Mouse (Mus musculus) liver, postnatal 0 days (tissue): ENCODE results near the gene Atl1. TPM values are rescaled to one million over a fixed set of nuclear protein-coding genes. Genes with fewer than 3 reads are reported as not detected.
A peak's percentile ranks its signal among the peaks of the same experiment; 100 is the strongest.

Experiments used
- ATAC-seq: fragments of 200-750 bp; cut with Nextera tagmentation; 2 replicates; pipeline ENCODE4 v1.8.0; 2017; ENCODE audit warnings: mild to moderate bottlenecking, moderate library complexity
- DNase-seq: peaks from one replicate; pipeline ENCODE4 v3.0.0-alpha.2; 2016
- H3K27ac ChIP-seq: fragments of 300-500 bp; sonication (generic); 2 replicates; pipeline ENCODE4 v1.5.1; 2014; ENCODE audit warnings: antibody characterized with exemption, moderate library complexity, mild to moderate bottlenecking, low read depth
- H3K27me3 ChIP-seq: fragments of 300-500 bp; sonication (generic); 2 replicates; pipeline ENCODE4 v1.6.1; 2014; ENCODE audit warnings: low read length, control low read depth, mixed read lengths; ENCODE audit not compliant: insufficient read depth
- H3K36me3 ChIP-seq: fragments of 300-500 bp; sonication (generic); replicated peaks from 2 replicates; pipeline ENCODE4 v1.6.1; 2014; ENCODE audit warnings: mild to moderate bottlenecking, control low read depth, low read length, moderate library complexity, mixed read lengths; ENCODE audit not compliant: insufficient read depth
- H3K4me1 ChIP-seq: fragments of 300-500 bp; sonication (generic); 2 replicates; pipeline ENCODE4 v1.6.1; 2014; ENCODE audit warnings: antibody characterized with exemption, mild to moderate bottlenecking, control low read depth; ENCODE audit not compliant: insufficient read depth
- H3K4me2 ChIP-seq: fragments of 300-500 bp; sonication (generic); 2 replicates; pipeline ENCODE4 v1.6.1; 2014; ENCODE audit warnings: low read depth, mild to moderate bottlenecking, low read length, moderate library complexity, mixed read lengths
- H3K4me3 ChIP-seq: fragments of 300-500 bp; sonication (generic); 2 replicates; pipeline ENCODE4 v1.5.1; 2014; ENCODE audit warnings: low read depth, low read length
- H3K9ac ChIP-seq: fragments of 300-500 bp; sonication (generic); replicated peaks from 2 replicates; pipeline ENCODE4 v1.6.1; 2014; ENCODE audit warnings: mild to moderate bottlenecking, moderate library complexity
- H3K9me3 ChIP-seq: fragments of 300-500 bp; sonication (generic); 2 replicates; pipeline ENCODE4 v1.6.1; 2016; ENCODE audit warnings: mild to moderate bottlenecking, control low read depth, low read length, mixed read lengths
- CTCF ChIP-seq: sonication (generic); IDR thresholded peaks from 2 replicates; pipeline ENCODE4 v1.5.1; 2016; ENCODE audit warnings: antibody characterized with exemption, low read depth
- EP300 ChIP-seq: IDR thresholded peaks from 2 replicates; pipeline ENCODE4 v1.6.1; 2016; ENCODE audit warnings: antibody characterized with exemption, low read depth, mild to moderate bottlenecking
- WGBS: fragments of 180-500 bp; shearing (Covaris S2); extraction: QIAGEN DNeasy Blood & Tissue Kit; methylation state at CpG from one replicate; pipeline ENCODE4 v1.1.7; 2014; ENCODE audit not compliant: insufficient replicate concordance; 5-methylcytosine and 5-hydroxymethylcytosine counted together
- polyA plus RNA-seq: library from polyadenylated mRNA; unstranded; fragments of >200 nt; fragmentation: Nextera tagmentation; extraction: Ambion mirVana; gene quantifications from 2 replicates; pipeline ENCODE4 v1.2.1, GENCODE M21; 2015

Atl1 gene
- polyA plus RNA-seq, 1 experiment from 2014 or later = 1.0 TPM

- peak overlapping the region; percentile 52 for H3K27ac ChIP-seq
- H3K4me2 ChIP-seq = peak overlapping the region; percentile 30; the same call in 1 of the 2 replicates
- no peak overlapping the region for H3K4me3 ChIP-seq
- TF ChIP-seq CTCF (no peak), EP300 (peak; percentile 11; the same call in 1 of the 2 replicates)
- WGBS = 54% methylated on average over 4 of the region's 4 CpGs
- peaks cover 27% of the 10 kb centered on the region for H3K4me1 ChIP-seq
- DNase-seq (no peak), ATAC-seq (peak; percentile 73)
- H3K27me3 ChIP-seq = no peaks in the 10 kb centered on the region
- no peaks in the 10 kb centered on the region for H3K9me3 ChIP-seq
- H3K36me3 ChIP-seq = peaks cover 19% of the 10 kb centered on the region
- no peak overlapping the region for H3K9ac ChIP-seq
These were observed 33.6 kb upstream of the Atl1 start for GRCm38 (mm10) chr12:69858847-69859246.

DNA sequence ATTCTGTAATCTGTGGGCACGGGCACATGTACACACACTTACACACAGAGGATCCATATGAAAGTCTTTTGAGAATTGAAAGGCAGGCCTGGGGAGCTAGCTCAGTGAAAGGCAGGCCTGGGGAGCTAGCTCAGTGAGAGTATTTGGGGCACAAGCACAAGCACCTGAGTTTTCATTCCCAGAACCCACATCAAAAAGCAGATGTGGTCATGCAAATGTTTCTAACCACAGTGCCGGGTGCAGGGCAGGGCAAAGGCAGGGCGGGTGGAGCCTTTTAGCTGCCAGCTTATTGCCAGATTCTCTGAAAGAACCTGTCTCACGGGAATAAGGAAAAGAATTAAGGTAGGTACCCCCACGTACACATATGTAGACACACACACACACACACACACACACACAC is 28.9 kb upstream of the Atl1 start:
- Histone ChIP-seq H3K9me3 (no peaks in the 10 kb centered on the region), H3K36me3 (peaks cover 2% of the 10 kb centered on the region; the same call in 1 of the 2 replicates), H3K9ac (no peak overlapping the region; the same call in 1 of the 2 replicates), H3K4me2 (no peak overlapping the region), H3K27ac (peak overlapping the region; percentile 92), H3K27me3 (no peaks in the 10 kb centered on the region), H3K4me1 (peaks cover 22% of the 10 kb centered on the region), H3K4me3 (no peak overlapping the region)
- 35% methylated on average over 5 of the region's 5 CpGs for WGBS
- DNase-seq (peak; percentile 48), ATAC-seq (peak; percentile 35)
- TF ChIP-seq EP300 (no peak), CTCF (no peak)

DNA sequence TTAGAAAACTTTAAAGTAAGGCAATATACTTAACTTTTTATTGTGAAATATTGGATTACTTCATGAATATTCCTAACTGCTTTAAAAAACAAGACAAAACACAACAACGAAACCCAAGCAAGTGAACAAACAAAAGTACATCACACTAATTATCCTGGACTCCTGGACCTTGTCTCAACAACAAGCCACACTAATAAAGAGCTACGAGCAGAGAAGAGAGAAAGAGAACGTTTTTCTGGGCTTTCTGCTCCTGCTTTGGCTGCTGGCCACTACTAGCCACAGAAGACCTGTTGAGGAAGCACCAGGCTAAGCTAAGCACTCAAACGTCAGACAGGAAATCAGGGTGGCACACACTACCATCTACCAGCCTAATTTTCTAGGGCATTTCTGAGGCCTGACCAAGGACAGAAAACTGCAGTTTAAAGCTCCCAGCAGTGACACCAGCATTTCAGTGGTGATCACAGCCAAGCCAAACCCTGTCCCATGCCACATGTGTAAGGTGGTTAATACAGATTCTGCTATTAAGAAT is 28.2 kb upstream of the Atl1 start:
- H3K9me3 ChIP-seq = no peaks in the 10 kb centered on the region
- peak overlapping the region; percentile 30; the same call in 1 of the 2 replicates for H3K9ac ChIP-seq
- H3K4me3 ChIP-seq = no peak overlapping the region
- WGBS = 29% methylated on average over 4 of the region's 4 CpGs
- H3K27me3 ChIP-seq = no peaks in the 10 kb centered on the region
- peaks cover 2% of the 10 kb centered on the region; the same call in 1 of the 2 replicates for H3K36me3 ChIP-seq
- ATAC-seq (peak; percentile 69), DNase-seq (no peak)
- H3K27ac ChIP-seq = peak overlapping the region; percentile 92
- TF ChIP-seq EP300 (no peak), CTCF (no peak)
- H3K4me1 ChIP-seq = peaks cover 16% of the 10 kb centered on the region
- peak overlapping the region; percentile 32; the same call in 1 of the 2 replicates for H3K4me2 ChIP-seq

- no peak overlapping the region for H3K4me2 ChIP-seq
- H3K27ac ChIP-seq = no peak overlapping the region
- no peak for ATAC-seq
- no peak overlapping the region for H3K4me3 ChIP-seq
- H3K9ac ChIP-seq = no peak overlapping the region
- H3K9me3 ChIP-seq = no peaks in the 10 kb centered on the region
- WGBS = 48% methylated on average over 5 of the region's 5 CpGs
- H3K4me1 ChIP-seq = peaks cover 16% of the 10 kb centered on the region
- no peaks in the 10 kb centered on the region for H3K27me3 ChIP-seq
- DNase-seq = no peak
- no peak for TF ChIP-seq CTCF
- no peak for TF ChIP-seq EP300
- peaks cover 17% of the 10 kb centered on the region for H3K36me3 ChIP-seq
These were observed 25.1 kb upstream of the Atl1 start for GRCm38 (mm10) chr12:69867338-69867737.

- Histone ChIP-seq H3K27ac (0 out of 2 replicates have a peak overlapping the region, but pooled peaks have one; percentile 30), H3K36me3 (peaks cover 17% of the 10 kb centered on the region; the same call in 1 of the 2 replicates), H3K4me1 (peaks cover 3% of the 10 kb centered on the region), H3K9ac (no peak overlapping the region), H3K9me3 (no peaks in the 10 kb centered on the region), H3K27me3 (no peaks in the 10 kb centered on the region), H3K4me3 (no peak overlapping the region), H3K4me2 (no peak overlapping the region)
- TF ChIP-seq CTCF = no peak
- TF ChIP-seq EP300 = no peak
- ATAC-seq (no peak), DNase-seq (no peak)
- WGBS = 78% methylated on average over 5 of the region's 5 CpGs
These were observed 20.8 kb upstream of the Atl1 start for GRCm38 (mm10) chr12:69871632-69872031.

DNA sequence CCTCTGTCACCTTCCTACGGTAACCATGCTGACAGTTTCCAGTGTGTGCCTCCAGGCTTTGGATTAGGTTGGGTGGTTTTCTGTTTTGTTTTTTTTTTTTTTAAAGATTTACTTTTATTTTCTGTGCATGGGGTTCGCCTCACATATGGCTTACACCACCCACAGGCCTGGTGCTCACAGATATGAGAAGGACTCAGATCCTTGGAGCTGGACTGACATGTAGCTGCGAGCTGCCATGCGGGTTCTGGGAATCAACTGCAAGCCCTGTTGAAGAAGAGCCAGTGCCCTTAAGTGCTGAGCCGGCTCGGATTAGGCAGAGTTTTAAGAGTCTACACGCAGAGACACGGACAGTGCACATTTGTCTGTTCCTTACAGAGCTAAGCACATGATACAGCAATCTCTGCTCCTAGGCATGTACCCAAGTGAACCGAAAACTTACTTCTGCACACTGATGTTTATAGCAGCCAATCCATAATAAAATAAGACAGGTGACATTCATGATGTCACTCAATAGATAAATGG is 14.5 kb upstream of the Atl1 start:
- H3K4me3 ChIP-seq = no peak overlapping the region
- no peak overlapping the region for H3K9ac ChIP-seq
- H3K27ac ChIP-seq = no peak overlapping the region
- no peaks in the 10 kb centered on the region for H3K27me3 ChIP-seq
- H3K9me3 ChIP-seq = no peaks in the 10 kb centered on the region
- no peak for ATAC-seq
- no peak for DNase-seq
- H3K4me2 ChIP-seq = no peak overlapping the region
- 0 out of 2 replicates have a peak, but pooled peaks cover 1% of the 10 kb centered on the region for H3K36me3 ChIP-seq
- peaks cover 8% of the 10 kb centered on the region; the same call in 1 of the 2 replicates for H3K4me1 ChIP-seq
- WGBS = 80% methylated on average over 9 of the region's 9 CpGs
- TF ChIP-seq CTCF (no peak), EP300 (no peak)
